Mouse (Mus musculus): ENCODE data around the gene Hnrnpul1. TPM values are rescaled to one million over a fixed set of nuclear protein-coding genes. Genes with fewer than 3 reads are reported as not detected.

Hnrnpul1 gene
- total RNA-seq, 2 experiments from 2014 or later, result 103 to 107 TPM

DNA sequence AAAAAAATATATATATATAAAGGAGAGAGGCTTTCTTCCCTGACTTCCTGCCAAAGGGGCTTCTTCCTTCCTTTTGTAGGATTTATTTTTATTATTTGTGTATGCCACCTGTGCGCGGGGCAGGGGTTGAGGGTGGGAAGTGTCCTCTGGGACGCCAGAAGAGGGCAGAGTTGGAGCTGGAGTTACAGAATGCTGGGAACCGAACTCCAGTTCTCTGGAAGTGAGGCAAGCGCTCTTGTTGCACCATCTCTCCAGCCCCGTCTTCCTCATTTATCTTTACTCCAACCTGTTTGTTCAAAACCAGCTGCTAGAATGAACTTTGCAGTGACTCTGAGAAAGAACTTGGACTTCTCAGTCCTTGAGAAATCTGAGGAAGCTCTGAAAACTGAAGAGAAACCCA, 74.6 kb downstream of the Hnrnpul1 start:
- no peak for DNase-seq (ENCODE audit: low spot score in 2 of 2)
- intact Hi-C loops (cut with DNase I), result loop anchor here (5.0 kb wide), 1 partner anchor 37 kb away; the partner anchor contains the start of gene Ccdc97

DNA sequence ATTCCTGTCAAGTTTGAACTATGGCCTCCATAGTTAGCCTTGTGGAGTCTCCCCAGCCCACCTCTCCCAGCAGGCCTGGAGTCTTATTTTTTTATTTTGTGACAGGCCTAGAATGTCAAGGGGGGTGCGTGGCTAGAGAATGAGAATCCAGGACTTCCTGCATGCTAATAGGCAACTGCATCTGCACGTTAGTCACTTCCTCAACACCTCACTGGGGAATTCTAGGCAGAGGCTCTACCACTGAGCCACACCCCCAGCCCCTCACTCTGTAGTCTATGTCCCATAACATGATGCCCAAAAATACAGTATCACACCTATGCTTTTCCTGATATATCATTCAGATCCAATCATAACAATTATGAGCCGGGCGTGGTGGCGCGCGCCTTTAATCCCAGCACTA, 77.5 kb downstream of the Hnrnpul1 start:
- DNase-seq (ENCODE audit: low spot score in 2 of 2), result no peak
- intact Hi-C loops (cut with DNase I), result no loop called here

DNA sequence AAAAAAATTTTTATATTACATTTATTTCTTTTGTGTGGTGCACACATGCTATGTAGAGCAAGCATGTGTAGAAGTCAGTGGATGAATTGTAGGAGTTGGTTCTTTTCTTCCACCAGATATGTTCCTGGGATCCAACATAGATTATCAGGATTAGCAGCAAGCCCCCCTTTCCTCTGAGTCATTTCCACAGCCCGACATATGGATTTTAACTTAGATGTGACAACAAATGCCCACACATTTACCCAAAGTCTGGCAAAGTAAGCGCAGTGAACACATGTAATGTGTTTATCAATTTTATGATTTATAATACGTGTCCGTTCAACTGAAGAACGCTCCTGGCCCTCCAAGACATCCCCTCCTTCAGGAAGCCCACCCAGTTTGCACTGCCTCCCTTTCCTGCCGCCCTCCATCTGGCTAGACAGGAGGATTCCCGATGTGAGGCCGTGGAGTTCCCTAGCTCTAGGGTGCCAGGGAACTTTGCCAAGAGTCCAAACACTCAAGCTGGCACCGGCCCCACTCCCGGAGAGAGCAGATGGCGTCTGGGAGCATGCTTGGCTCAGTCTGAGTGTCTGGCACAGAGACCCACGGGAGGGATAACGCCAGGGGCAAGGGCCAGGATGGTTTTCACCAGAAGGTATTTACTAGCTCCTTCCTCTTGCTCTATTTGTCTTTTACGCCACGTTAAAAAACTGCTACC, 78.3 kb downstream of the Hnrnpul1 start:
- intact Hi-C loops (cut with DNase I), result no loop called here

DNA sequence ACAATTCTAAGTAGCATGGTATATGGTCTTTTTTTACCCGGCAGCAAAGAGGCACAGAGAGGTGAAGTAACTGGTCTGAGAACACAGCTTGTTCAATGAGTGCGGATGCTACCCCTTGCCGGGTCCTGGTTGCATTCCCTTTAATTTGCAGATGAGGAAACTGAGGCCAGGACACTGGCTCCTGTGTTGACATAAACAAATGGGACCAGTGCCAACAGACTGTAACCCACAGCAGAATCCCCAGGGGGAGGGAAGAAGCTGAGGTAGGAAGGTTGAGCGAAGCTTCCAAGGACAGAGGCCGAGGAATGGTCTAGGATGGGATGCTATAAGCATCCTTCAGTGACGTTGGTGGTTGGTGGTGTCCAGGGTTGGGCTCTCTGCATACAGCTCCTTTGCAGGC, 79.2 kb downstream of the Hnrnpul1 start:
- DNase-seq (ENCODE audit: low spot score in 2 of 2), result no peak
- intact Hi-C loops (cut with DNase I), result no loop called here

More for the DNA sequence above, 78.3 kb downstream of the Hnrnpul1 start:
- DNase-seq (ENCODE audit: low spot score in 2 of 2), result peak; percentile 91

DNA sequence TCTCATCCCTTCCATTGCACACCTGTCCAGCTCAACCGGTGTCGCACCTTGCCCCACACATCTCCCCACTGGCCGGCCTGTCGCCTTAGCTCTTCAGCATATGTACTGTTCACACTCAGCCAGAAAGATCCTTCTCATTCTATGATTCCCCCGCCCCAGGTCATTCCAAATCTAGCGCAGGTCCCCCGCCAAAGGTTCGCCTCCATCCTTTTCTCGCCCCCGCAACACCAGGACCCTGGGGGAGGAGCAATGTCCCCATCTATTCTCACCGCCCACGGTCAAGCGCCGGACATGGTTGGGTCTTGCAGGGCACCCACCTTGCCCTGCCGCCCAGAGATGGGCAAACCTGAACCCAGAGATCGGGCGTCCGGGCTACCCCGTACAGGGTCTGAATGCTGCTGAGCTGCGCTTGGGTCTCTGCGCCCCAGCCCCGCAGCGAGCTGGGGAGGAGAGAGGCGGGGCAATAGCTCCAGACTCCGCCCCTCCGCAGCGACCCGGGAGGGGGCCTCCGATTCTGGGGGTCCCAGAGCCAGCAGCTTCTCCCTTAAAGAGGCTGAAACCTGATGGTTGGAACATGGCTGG, 79.7 kb downstream of the Hnrnpul1 start, which contains the start of gene Tmem91:
Gene Tmem91 (minus strand): TSS at position 448 of the 582 bp plus-strand sequence.
- no peak for DNase-seq (ENCODE audit: low spot score in 2 of 2)
- intact Hi-C loops (cut with DNase I), result no loop called here

DNA sequence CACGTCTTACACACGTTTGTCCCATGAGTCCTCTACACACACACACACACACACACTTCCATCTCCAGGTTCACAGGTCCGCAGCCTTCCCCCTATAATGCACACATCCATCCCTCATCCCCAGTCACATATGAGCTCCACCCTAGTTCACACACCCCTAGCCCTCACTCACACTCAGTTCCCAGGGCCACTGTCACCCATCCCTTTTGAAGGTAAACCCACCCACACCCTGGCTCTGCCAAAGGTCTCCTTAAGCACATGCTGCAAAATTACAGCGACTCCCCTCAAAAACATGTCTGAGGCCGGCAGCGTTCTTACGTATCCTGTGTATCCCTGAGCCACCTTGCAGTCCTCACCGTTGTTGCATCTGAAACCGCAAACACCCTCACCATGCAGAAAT, 80.3 kb downstream of the Hnrnpul1 start:
- intact Hi-C loops (cut with DNase I), result no loop called here

DNA sequence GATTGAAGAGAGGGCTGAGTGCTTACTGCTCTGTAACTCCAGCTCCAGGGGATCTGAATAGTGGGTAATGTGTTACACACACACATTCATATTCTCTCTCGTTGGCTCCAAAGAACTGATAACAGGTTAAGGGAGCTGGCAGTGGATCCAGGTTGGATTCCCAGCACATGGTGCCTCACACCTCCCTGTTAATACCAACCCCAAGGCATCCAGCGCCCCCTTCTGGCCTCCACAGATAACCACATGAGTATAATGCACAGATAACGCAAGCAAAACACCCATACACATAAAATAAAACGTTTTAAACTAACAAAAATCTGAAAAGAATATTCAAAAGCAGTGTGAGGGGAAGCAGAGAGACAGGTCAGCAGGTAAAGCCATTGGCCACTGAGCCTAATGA, 82.1 kb downstream of the Hnrnpul1 start:
- no peak for DNase-seq (ENCODE audit: low spot score in 2 of 2)
- intact Hi-C loops (cut with DNase I), result no loop called here

More for the DNA sequence above, 80.3 kb downstream of the Hnrnpul1 start:
- DNase-seq (ENCODE audit: low spot score in 2 of 2), result no peak

DNA sequence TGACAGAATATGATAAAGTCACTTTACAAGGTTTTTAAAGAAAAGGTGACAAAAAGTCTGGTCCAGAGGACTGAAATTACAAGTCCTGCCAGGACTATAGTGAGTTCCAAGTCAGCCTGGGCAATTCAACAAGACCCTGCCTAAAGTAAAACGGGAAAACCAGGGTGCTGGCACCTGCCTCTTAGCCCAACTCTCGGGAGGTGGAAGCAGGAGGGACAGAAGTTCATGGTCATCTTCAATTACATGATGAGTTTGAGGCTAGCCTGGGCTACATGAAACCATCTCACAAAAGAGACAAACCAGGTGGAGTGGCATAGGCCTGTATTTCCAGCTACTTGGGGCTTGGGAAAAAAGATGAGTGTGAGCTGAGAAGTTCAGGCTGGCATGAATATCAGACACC, 82.9 kb downstream of the Hnrnpul1 start:
- intact Hi-C loops (cut with DNase I), result no loop called here

More for the DNA sequence above, 82.9 kb downstream of the Hnrnpul1 start:
- DNase-seq (ENCODE audit: low spot score in 2 of 2), result no peak

Other genes starting within 250 kb of the Hnrnpul1 start
- gene Ceacam2, start 214.9 kb downstream of the Hnrnpul1 start, total RNA-seq (2021), result under 1 TPM; 0.27 to 0.42 TPM
- not detected for gene Erich4, start 138.9 kb downstream of the Hnrnpul1 start, total RNA-seq (2021)
- gene Dmac2, start 135.3 kb downstream of the Hnrnpul1 start, total RNA-seq (2021), result 10 to 100 TPM; 53.6 to 53.8 TPM
- 1 to 10 TPM in 1 of 2 experiments, under 1 TPM in 1; 0.20 to 1.1 TPM for gene B3gnt8, start 128.1 kb downstream of the Hnrnpul1 start, total RNA-seq (2021)
- 10 to 100 TPM; 33.0 to 40.9 TPM for gene Bckdha, start 95.8 kb downstream of the Hnrnpul1 start, total RNA-seq (2021)
- 10 to 100 TPM; 24.0 to 26.4 TPM for gene Exosc5, start 95.6 kb downstream of the Hnrnpul1 start, total RNA-seq (2021)
- gene Tmem91, start 79.6 kb downstream of the Hnrnpul1 start, total RNA-seq (2021), result 10 to 100 TPM; 25.4 to 31.4 TPM
- 10 to 100 TPM; 23.7 to 28.9 TPM for gene B9d2, start 74.0 kb downstream of the Hnrnpul1 start, total RNA-seq (2021)
- 1 to 10 TPM; 7.9 to 8.8 TPM for gene Tgfb1, start 67.8 kb downstream of the Hnrnpul1 start, total RNA-seq (2021)
- gene Ccdc97, start 35.7 kb downstream of the Hnrnpul1 start, total RNA-seq (2021), result 10 to 100 TPM; 61.2 TPM
- 10 to 100 TPM; 40.2 to 41.7 TPM for gene Axl, start 33.9 kb upstream of the Hnrnpul1 start, total RNA-seq (2021)
- 1 to 10 TPM; 2.9 to 3.8 TPM for gene Cyp2s1, start 62.2 kb upstream of the Hnrnpul1 start, total RNA-seq (2021)
- gene Cyp2b10, start 142.9 kb upstream of the Hnrnpul1 start, total RNA-seq (2021), result under 1 TPM in 1 of 2 experiments, not detected in 1; 0.54 TPM

Data from left cerebral cortex, postnatal 36 days (tissue).